Mouse (Mus musculus) gastrocnemius, postnatal 4 days (tissue): ENCODE data around the gene Dnah3. TPM values are rescaled to one million over a fixed set of nuclear protein-coding genes. Genes with fewer than 3 reads are reported as not detected.

Source experiments
- DNase-seq, 2 experiments: peaks; one replicate each; pipeline ENCODE4 v3.0.0; 2021 to 2022; ENCODE audit warnings: low spot score in 2 of 2, mixed read lengths in 2 of 2
- total RNA-seq, 2 experiments: library from RNA; stranded (reverse); gene quantifications; 2 replicates each; pipeline ENCODE4 v1.2.3; 2021

Gene Dnah3
- total RNA-seq, 2 experiments from 2014 or later, result not detected

- DNase-seq, result no peak
These were observed 137.7 kb downstream of the Dnah3 start for GRCm38 (mm10) chr7:119957421-119957820.

- DNase-seq, result no peak
These were observed 141.0 kb downstream of the Dnah3 start for GRCm38 (mm10) chr7:119954047-119954446.

GRCm38 (mm10) chr7:119941569-119941968 lies 153.5 kb downstream of the Dnah3 start:
- DNase-seq, result no peak

GRCm38 (mm10) chr7:119937036-119937435 lies 158.0 kb downstream of the Dnah3 start:
- no peak for DNase-seq

GRCm38 (mm10) chr7:119936321-119936720 lies 158.8 kb downstream of the Dnah3 start:
- DNase-seq, result no peak

GRCm38 (mm10) chr7:119928783-119929440 lies 166.2 kb downstream of the Dnah3 start:
- no peak for DNase-seq

GRCm38 (mm10) chr7:119921054-119921453 lies 174.0 kb downstream of the Dnah3 start:
- DNase-seq, result no peak

GRCm38 (mm10) chr7:119920457-119920856 lies 174.6 kb downstream of the Dnah3 start:
- DNase-seq, result no peak

GRCm38 (mm10) chr7:119911727-119912126 lies 183.4 kb downstream of the Dnah3 start:
- no peak for DNase-seq

- DNase-seq, result no peak
These were observed 188.4 kb downstream of the Dnah3 start for GRCm38 (mm10) chr7:119906523-119907215.

- DNase-seq, result no peak
These were observed 195.6 kb downstream of the Dnah3 start for GRCm38 (mm10) chr7:119899386-119900057.

- no peak for DNase-seq
These were observed 196.7 kb downstream of the Dnah3 start for GRCm38 (mm10) chr7:119898247-119898856.

GRCm38 (mm10) chr7:119897521-119898109 lies 197.5 kb downstream of the Dnah3 start:
- no peak for DNase-seq

- peak; percentile 97 to 99 for DNase-seq
These were observed 199.2 kb downstream of the Dnah3 start, which contains the start of the genes Lyrm1 and Dcun1d3 for GRCm38 (mm10) chr7:119895639-119896512. Gene Lyrm1 (plus strand): TSS chr7:119895861. Gene Dcun1d3 (minus strand): TSS chr7:119896298.

GRCm38 (mm10) chr7:119894818-119895544 lies 200.1 kb downstream of the Dnah3 start:
- no peak for DNase-seq

GRCm38 (mm10) chr7:119892742-119893141 lies 202.3 kb downstream of the Dnah3 start:
- no peak for DNase-seq

GRCm38 (mm10) chr7:119892198-119892597 lies 202.9 kb downstream of the Dnah3 start:
- no peak for DNase-seq

- no peak for DNase-seq
These were observed 207.2 kb downstream of the Dnah3 start for GRCm38 (mm10) chr7:119887887-119888286.

- no peak for DNase-seq
These were observed 213.9 kb downstream of the Dnah3 start for GRCm38 (mm10) chr7:119881229-119881628.

- DNase-seq, result no peak
These were observed 214.7 kb downstream of the Dnah3 start for GRCm38 (mm10) chr7:119880345-119880744.
